Mouse (Mus musculus) heart, embryonic 12.5 days (tissue): ENCODE data around the gene Ift140. TPM values are rescaled to one million over a fixed set of nuclear protein-coding genes. Genes with fewer than 3 reads are reported as not detected.
A peak's percentile ranks its signal among the peaks of the same experiment; 100 is the strongest.

ENCODE experiments used
- ATAC-seq: fragments of 200-750 bp; cut with Nextera tagmentation; 2 replicates; pipeline ENCODE4 v1.8.0; 2017; ENCODE audit warnings: moderate TSS enrichment, moderate library complexity; ENCODE audit not compliant: insufficient number of reproducible peaks, low FRiP score
- H3K27ac ChIP-seq: fragments of 300-500 bp; sonication (generic); 2 replicates; pipeline ENCODE4 v1.5.1; 2016; ENCODE audit warnings: mild to moderate bottlenecking, moderate library complexity; ENCODE audit not compliant: poor library complexity, severe bottlenecking
- H3K27me3 ChIP-seq: fragments of 300-500 bp; sonication (generic); replicated peaks from 2 replicates; pipeline ENCODE4 v1.6.1; 2016; ENCODE audit warnings: mild to moderate bottlenecking, moderate library complexity
- H3K36me3 ChIP-seq: fragments of 300-500 bp; sonication (generic); 2 replicates; pipeline ENCODE4 v1.6.1; 2016; ENCODE audit warnings: mild to moderate bottlenecking, moderate library complexity
- H3K4me1 ChIP-seq: fragments of 300-500 bp; sonication (generic); replicated peaks from 2 replicates; pipeline ENCODE4 v1.6.1; 2016; ENCODE audit warnings: mild to moderate bottlenecking
- H3K4me2 ChIP-seq: fragments of 300-500 bp; sonication (generic); 2 replicates; pipeline ENCODE4 v1.6.1; 2016; ENCODE audit warnings: mild to moderate bottlenecking, moderate library complexity
- H3K4me3 ChIP-seq: fragments of 300-500 bp; sonication (generic); 2 replicates; pipeline ENCODE4 v1.5.1; 2016; ENCODE audit warnings: mild to moderate bottlenecking
- H3K9ac ChIP-seq: fragments of 300-500 bp; sonication (generic); 2 replicates; pipeline ENCODE4 v1.6.1; 2016; ENCODE audit warnings: mild to moderate bottlenecking, moderate library complexity
- H3K9me3 ChIP-seq: fragments of 300-500 bp; sonication (generic); replicated peaks from 2 replicates; pipeline ENCODE4 v1.6.1; 2016; ENCODE audit warnings: mild to moderate bottlenecking, moderate library complexity
- WGBS: fragments of 180-500 bp; shearing (Covaris S2); methylation state at CpG from one replicate; pipeline ENCODE4 v1.1.7; 2016; 5-methylcytosine and 5-hydroxymethylcytosine counted together
- polyA plus RNA-seq: library from polyadenylated mRNA; unstranded; fragments of >200 nt; fragmentation: Nextera tagmentation; extraction: Ambion mirVana; gene quantifications from 2 replicates; pipeline ENCODE4 v1.2.1, GENCODE M21; 2016

The Ift140 gene
- polyA plus RNA-seq, 1 experiment from 2014 or later = 14.4 TPM

- H3K27me3 ChIP-seq = no peaks in the 10 kb centered on the region
- H3K4me1 ChIP-seq = no peaks in the 10 kb centered on the region
- H3K9ac ChIP-seq = no peak overlapping the region
- no peak overlapping the region for H3K4me2 ChIP-seq
- peaks cover 57% of the 10 kb centered on the region for H3K36me3 ChIP-seq
- no peak overlapping the region for H3K27ac ChIP-seq
- 84% methylated on average over 2 of the region's 2 CpGs for WGBS
- no peak overlapping the region for H3K4me3 ChIP-seq
- no peaks in the 10 kb centered on the region for H3K9me3 ChIP-seq
- no peak for ATAC-seq
These were observed 80.3 kb downstream of the Ift140 start for GRCm38 (mm10) chr17:25096221-25096620.

- ATAC-seq = no peak
- 89% methylated on average over 6 of the region's 6 CpGs for WGBS
- no peaks in the 10 kb centered on the region for H3K4me1 ChIP-seq
These were observed 84.2 kb downstream of the Ift140 start for GRCm38 (mm10) chr17:25100052-25100451.

GRCm38 (mm10) chr17:25101338-25101737 is 85.5 kb downstream of the Ift140 start:
- H3K9me3 ChIP-seq = no peaks in the 10 kb centered on the region
- H3K9ac ChIP-seq = no peak overlapping the region
- no peak overlapping the region for H3K4me3 ChIP-seq
- 92% methylated on average over 11 of the region's 11 CpGs for WGBS
- H3K27me3 ChIP-seq = no peaks in the 10 kb centered on the region
- H3K4me2 ChIP-seq = no peak overlapping the region
- H3K36me3 ChIP-seq = peaks cover 87% of the 10 kb centered on the region
- no peak overlapping the region for H3K27ac ChIP-seq
- no peak for ATAC-seq
- H3K4me1 ChIP-seq = no peaks in the 10 kb centered on the region

More at GRCm38 (mm10) chr17:25100052-25100451, 84.2 kb downstream of the Ift140 start:
- H3K4me3 ChIP-seq = no peak overlapping the region
- H3K36me3 ChIP-seq = peaks cover 74% of the 10 kb centered on the region
- H3K9ac ChIP-seq = no peak overlapping the region
- H3K9me3 ChIP-seq = no peaks in the 10 kb centered on the region
- H3K27ac ChIP-seq = no peak overlapping the region
- H3K4me2 ChIP-seq = no peak overlapping the region
- H3K27me3 ChIP-seq = no peaks in the 10 kb centered on the region

- Histone ChIP-seq H3K27ac (no peak overlapping the region), H3K27me3 (no peaks in the 10 kb centered on the region), H3K9me3 (no peaks in the 10 kb centered on the region), H3K4me3 (no peak overlapping the region), H3K9ac (no peak overlapping the region), H3K36me3 (peaks cover 91% of the 10 kb centered on the region), H3K4me1 (peaks cover 5% of the 10 kb centered on the region; the same call in 1 of the 2 replicates), H3K4me2 (no peak overlapping the region)
- WGBS = 93% methylated on average over 16 of the region's 16 CpGs
- ATAC-seq = no peak
These were observed 91.9 kb downstream of the Ift140 start for GRCm38 (mm10) chr17:25107786-25108185.

DNA sequence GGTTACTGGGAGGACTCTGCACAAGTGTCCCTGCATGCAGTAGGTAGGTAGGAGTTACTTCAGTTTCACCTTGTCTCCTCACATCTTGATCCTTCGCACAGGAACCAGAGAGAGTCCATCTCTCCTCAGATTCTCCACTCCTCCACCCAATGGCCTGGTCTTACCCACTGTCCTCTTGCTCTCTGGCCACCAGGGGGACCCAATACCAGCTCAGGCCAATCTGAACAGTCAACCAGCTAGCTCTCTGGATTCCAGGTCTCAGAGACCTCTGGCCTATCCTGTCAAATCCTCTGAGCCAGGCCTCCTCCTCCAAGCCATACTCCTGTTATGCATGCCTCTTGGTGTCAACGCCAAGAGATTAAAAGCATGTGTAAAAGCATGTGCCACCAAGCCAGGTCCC is 93.7 kb downstream of the Ift140 start:
- Histone ChIP-seq H3K27me3 (no peaks in the 10 kb centered on the region), H3K4me2 (no peak overlapping the region), H3K36me3 (peaks cover 87% of the 10 kb centered on the region), H3K4me1 (peaks cover 6% of the 10 kb centered on the region), H3K9ac (no peak overlapping the region), H3K4me3 (no peak overlapping the region), H3K27ac (no peak overlapping the region), H3K9me3 (no peaks in the 10 kb centered on the region)
- ATAC-seq = no peak
- WGBS = 72% methylated on average over 2 of the region's 2 CpGs

DNA sequence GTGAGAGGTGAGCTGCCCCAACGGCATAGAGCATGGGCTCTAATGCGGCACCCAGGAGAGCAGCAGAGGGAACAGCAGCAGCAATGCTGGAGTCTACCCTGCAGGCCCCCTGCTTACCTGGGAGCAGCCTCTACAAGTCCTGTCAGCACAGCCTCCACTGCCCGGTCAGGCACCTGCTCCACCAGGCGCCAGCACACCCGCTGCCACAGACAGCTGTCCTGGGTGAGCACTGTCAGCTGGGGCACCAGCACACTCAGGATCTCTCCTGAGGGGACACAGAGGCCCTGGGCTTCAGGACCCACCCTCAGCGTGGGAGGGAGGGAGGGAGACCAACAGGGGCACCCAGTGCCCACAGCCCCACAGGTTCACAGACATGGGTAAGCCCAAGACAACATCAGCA is 94.7 kb downstream of the Ift140 start:
- Histone ChIP-seq H3K4me2 (no peak overlapping the region), H3K9me3 (no peaks in the 10 kb centered on the region), H3K4me3 (no peak overlapping the region), H3K36me3 (peaks cover 77% of the 10 kb centered on the region), H3K9ac (no peak overlapping the region), H3K4me1 (peaks cover 12% of the 10 kb centered on the region), H3K27ac (no peak overlapping the region), H3K27me3 (no peaks in the 10 kb centered on the region)
- 90% methylated on average over 6 of the region's 6 CpGs for WGBS
- ATAC-seq = no peak

- H3K4me3 ChIP-seq = no peak overlapping the region
- WGBS = 89% methylated on average over 5 of the region's 5 CpGs
- no peak overlapping the region for H3K27ac ChIP-seq
- ATAC-seq = no peak
- no peaks in the 10 kb centered on the region for H3K9me3 ChIP-seq
- H3K4me2 ChIP-seq = no peak overlapping the region
- peaks cover 71% of the 10 kb centered on the region for H3K36me3 ChIP-seq
- H3K27me3 ChIP-seq = no peaks in the 10 kb centered on the region
- peaks cover 15% of the 10 kb centered on the region for H3K4me1 ChIP-seq
- no peak overlapping the region for H3K9ac ChIP-seq
These were observed 95.3 kb downstream of the Ift140 start for GRCm38 (mm10) chr17:25111220-25111619.

- Histone ChIP-seq H3K4me1 (peaks cover 18% of the 10 kb centered on the region), H3K27me3 (no peaks in the 10 kb centered on the region), H3K4me3 (no peak overlapping the region), H3K36me3 (peaks cover 64% of the 10 kb centered on the region), H3K9ac (peak overlapping the region; percentile 19; the same call in 1 of the 2 replicates), H3K9me3 (no peaks in the 10 kb centered on the region), H3K27ac (no peak overlapping the region), H3K4me2 (no peak overlapping the region)
- no peak for ATAC-seq
- 80% methylated on average over 8 of the region's 8 CpGs for WGBS
These were observed 96.0 kb downstream of the Ift140 start for GRCm38 (mm10) chr17:25111739-25112422.

GRCm38 (mm10) chr17:25112423-25112810 is 96.5 kb downstream of the Ift140 start:
- Histone ChIP-seq H3K36me3 (peaks cover 59% of the 10 kb centered on the region), H3K4me3 (no peak overlapping the region), H3K4me1 (peaks cover 18% of the 10 kb centered on the region), H3K27ac (no peak overlapping the region), H3K27me3 (no peaks in the 10 kb centered on the region), H3K9ac (peak overlapping the region; percentile 19; the same call in 1 of the 2 replicates), H3K4me2 (no peak overlapping the region), H3K9me3 (no peaks in the 10 kb centered on the region)
- 71% methylated on average over 3 of the region's 3 CpGs for WGBS
- no peak for ATAC-seq

DNA sequence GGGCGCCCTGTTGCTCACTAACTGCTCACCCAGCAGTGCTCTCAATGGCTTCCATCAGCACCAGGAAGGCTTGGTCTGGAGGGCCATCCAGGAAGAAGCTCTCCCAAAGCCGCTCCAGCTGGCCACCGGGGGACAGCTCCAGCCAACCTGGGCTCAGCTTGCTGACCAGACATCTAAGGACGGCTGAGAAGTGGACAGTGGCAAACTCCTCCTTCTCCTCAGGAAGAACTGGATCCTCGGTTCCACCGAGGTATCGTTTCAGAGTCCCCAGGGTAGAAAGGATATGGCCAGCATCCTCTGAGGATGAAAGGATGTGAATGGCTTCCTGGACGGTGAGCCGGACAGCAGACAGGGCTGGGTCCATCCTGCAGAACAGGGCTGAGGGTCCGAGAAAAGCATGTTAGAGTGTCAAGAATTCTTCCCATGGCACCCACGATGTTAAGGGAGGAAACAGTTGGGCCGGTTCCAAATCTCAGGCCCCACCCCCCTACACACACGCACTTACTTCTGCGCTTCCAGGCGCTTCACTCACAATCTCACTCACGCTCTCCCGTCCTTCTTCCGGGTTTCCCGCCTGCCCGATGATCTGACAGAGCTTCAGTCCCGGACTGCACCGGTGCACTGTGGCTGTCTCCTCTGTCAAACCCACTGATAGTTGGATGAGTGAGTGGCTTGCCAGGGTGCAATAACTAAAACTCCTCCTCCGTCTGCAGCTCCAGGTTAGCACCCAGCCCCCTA is 99.2 kb downstream of the Ift140 start:
- ATAC-seq = peak; percentile 59
- Histone ChIP-seq H3K9me3 (no peaks in the 10 kb centered on the region), H3K4me3 (peak overlapping the region; percentile 53), H3K36me3 (peaks cover 34% of the 10 kb centered on the region), H3K9ac (peak overlapping the region; percentile 80), H3K4me1 (peaks cover 18% of the 10 kb centered on the region), H3K4me2 (peak overlapping the region; percentile 92), H3K27me3 (no peaks in the 10 kb centered on the region), H3K27ac (peak overlapping the region; percentile 86)
- 12% methylated on average over 23 of the region's 23 CpGs for WGBS

GRCm38 (mm10) chr17:25115664-25116432 is 100.0 kb downstream of the Ift140 start, which contains the start of gene Telo2:
Gene Telo2 (minus strand): TSS chr17:25115967.
- Histone ChIP-seq H3K27ac (peak within 1 kb of the TSS; percentile 86), H3K36me3 (peaks cover 26% of the 10 kb centered on the region), H3K4me2 (peak within 1 kb of the TSS; percentile 92), H3K4me3 (peak within 1 kb of the TSS; percentile 53), H3K9ac (peak within 1 kb of the TSS; percentile 80), H3K27me3 (no peaks in the 10 kb centered on the region), H3K9me3 (no peaks in the 10 kb centered on the region), H3K4me1 (peaks cover 18% of the 10 kb centered on the region)
- WGBS = 6% methylated on average over 40 of the region's 40 CpGs
- ATAC-seq = peak; percentile 93
